Mouse (Mus musculus) lung, embryonic 15.5 days (tissue): ENCODE data around the gene Trabd2b. TPM values are rescaled to one million over a fixed set of nuclear protein-coding genes. Genes with fewer than 3 reads are reported as not detected.

Source experiments
- ATAC-seq: fragments of 200-750 bp; cut with Nextera tagmentation; 2 replicates; pipeline ENCODE4 v1.8.0; 2017; ENCODE audit warnings: moderate number of reproducible peaks, borderline replicate concordance; ENCODE audit not compliant: low FRiP score, low TSS enrichment; ENCODE audit errors: extremely low read depth
- H3K27ac ChIP-seq: fragments of 300-500 bp; sonication (generic); 2 replicates; pipeline ENCODE4 v1.5.1; 2015; ENCODE audit warnings: moderate library complexity, mild to moderate bottlenecking, inconsistent platforms
- H3K27me3 ChIP-seq: fragments of 300-500 bp; sonication (generic); 2 replicates; pipeline ENCODE4 v1.6.1; 2015; ENCODE audit warnings: inconsistent platforms
- H3K36me3 ChIP-seq: fragments of 300-500 bp; sonication (generic); 2 replicates; pipeline ENCODE4 v1.6.1; 2015; ENCODE audit warnings: inconsistent platforms
- H3K4me1 ChIP-seq: fragments of 300-500 bp; sonication (generic); 2 replicates; pipeline ENCODE4 v1.6.1; 2015; ENCODE audit warnings: inconsistent platforms
- H3K4me2 ChIP-seq: fragments of 300-500 bp; sonication (generic); 2 replicates; pipeline ENCODE4 v1.6.1; 2015; ENCODE audit warnings: inconsistent platforms, mild to moderate bottlenecking, moderate library complexity
- H3K4me3 ChIP-seq: fragments of 300-500 bp; sonication (generic); 2 replicates; pipeline ENCODE4 v1.5.1; 2015; ENCODE audit warnings: mild to moderate bottlenecking, inconsistent platforms
- H3K9ac ChIP-seq: fragments of 300-500 bp; sonication (generic); 2 replicates; pipeline ENCODE4 v1.6.1; 2015; ENCODE audit warnings: inconsistent platforms
- H3K9me3 ChIP-seq: fragments of 300-500 bp; sonication (generic); 2 replicates; pipeline ENCODE4 v1.6.1; 2016; ENCODE audit warnings: inconsistent platforms
- WGBS: fragments of 180-500 bp; shearing (Covaris S2); methylation state at CpG from one replicate; pipeline ENCODE4 v1.1.7; 2015; 5-methylcytosine and 5-hydroxymethylcytosine counted together
- polyA plus RNA-seq: library from polyadenylated mRNA; unstranded; fragments of >200 nt; fragmentation: Nextera tagmentation; extraction: Ambion mirVana; gene quantifications from 2 replicates; pipeline ENCODE4 v1.2.1, GENCODE M21; 2015

The Trabd2b gene
- polyA plus RNA-seq, 1 experiment from 2014 or later: 5.1 TPM

GRCm38 (mm10) chr4:114549487-114549886 lies 143.0 kb downstream of the Trabd2b start:
- Histone ChIP-seq H3K4me2 (no peak overlapping the region), H3K4me3 (no peak overlapping the region), H3K9me3 (no peaks in the 10 kb centered on the region), H3K4me1 (peaks cover 6% of the 10 kb centered on the region; the same call in 1 of the 2 replicates), H3K36me3 (no peaks in the 10 kb centered on the region), H3K27me3 (no peaks in the 10 kb centered on the region), H3K27ac (no peak overlapping the region), H3K9ac (no peak overlapping the region)
- no peak for ATAC-seq
- 86% methylated on average over 3 of the region's 3 CpGs for WGBS

GRCm38 (mm10) chr4:114550471-114551156 lies 144.1 kb downstream of the Trabd2b start:
- Histone ChIP-seq H3K27ac (no peak overlapping the region), H3K4me1 (peaks cover 6% of the 10 kb centered on the region; the same call in 1 of the 2 replicates), H3K9me3 (no peaks in the 10 kb centered on the region), H3K36me3 (no peaks in the 10 kb centered on the region), H3K9ac (no peak overlapping the region), H3K4me2 (no peak overlapping the region), H3K4me3 (no peak overlapping the region), H3K27me3 (no peaks in the 10 kb centered on the region)
- ATAC-seq: no peak
- 51% methylated on average over 11 of the region's 11 CpGs for WGBS

- no peaks in the 10 kb centered on the region for H3K9me3 ChIP-seq
- no peaks in the 10 kb centered on the region for H3K27me3 ChIP-seq
- H3K36me3 ChIP-seq: no peaks in the 10 kb centered on the region
- peaks cover 9% of the 10 kb centered on the region; the same call in 1 of the 2 replicates for H3K4me1 ChIP-seq
- H3K9ac ChIP-seq: no peak overlapping the region
- H3K4me3 ChIP-seq: no peak overlapping the region
- ATAC-seq: no peak
- 71% methylated on average over 5 of the region's 5 CpGs for WGBS
- H3K27ac ChIP-seq: no peak overlapping the region
- no peak overlapping the region for H3K4me2 ChIP-seq
Observed at GRCm38 (mm10) chr4:114556880-114557279, 150.4 kb downstream of the Trabd2b start.

- no peak overlapping the region for H3K4me2 ChIP-seq
- H3K9ac ChIP-seq: no peak overlapping the region
- H3K36me3 ChIP-seq: no peaks in the 10 kb centered on the region
- ATAC-seq: no peak
- no peaks in the 10 kb centered on the region for H3K27me3 ChIP-seq
- WGBS: 51% methylated on average over 6 of the region's 6 CpGs
- H3K27ac ChIP-seq: no peak overlapping the region
- no peaks in the 10 kb centered on the region for H3K9me3 ChIP-seq
- no peak overlapping the region for H3K4me3 ChIP-seq
- peaks cover 9% of the 10 kb centered on the region; the same call in 1 of the 2 replicates for H3K4me1 ChIP-seq
Observed at GRCm38 (mm10) chr4:114557731-114558130, 151.2 kb downstream of the Trabd2b start.

- H3K9ac ChIP-seq: no peak overlapping the region
- WGBS: 30% methylated on average over 3 of the region's 3 CpGs
- peaks cover 9% of the 10 kb centered on the region; the same call in 1 of the 2 replicates for H3K4me1 ChIP-seq
Observed at GRCm38 (mm10) chr4:114558487-114558886, 152.0 kb downstream of the Trabd2b start.

GRCm38 (mm10) chr4:114560638-114561216 lies 154.2 kb downstream of the Trabd2b start:
- ATAC-seq: no peak
- Histone ChIP-seq H3K27ac (no peak overlapping the region), H3K4me1 (peaks cover 9% of the 10 kb centered on the region; the same call in 1 of the 2 replicates)

More at GRCm38 (mm10) chr4:114558487-114558886, 152.0 kb downstream of the Trabd2b start:
- Histone ChIP-seq H3K27me3 (no peaks in the 10 kb centered on the region), H3K27ac (no peak overlapping the region), H3K4me2 (no peak overlapping the region), H3K9me3 (no peaks in the 10 kb centered on the region), H3K4me3 (no peak overlapping the region), H3K36me3 (no peaks in the 10 kb centered on the region)
- ATAC-seq: peak; percentile 44; the same call in 1 of the 2 replicates

GRCm38 (mm10) chr4:114564131-114564695 lies 157.7 kb downstream of the Trabd2b start:
- 33% methylated on average over 5 of the region's 5 CpGs for WGBS
- no peaks in the 10 kb centered on the region for H3K27me3 ChIP-seq
- H3K4me3 ChIP-seq: no peak overlapping the region

More at GRCm38 (mm10) chr4:114560638-114561216, 154.2 kb downstream of the Trabd2b start:
- Histone ChIP-seq H3K36me3 (no peaks in the 10 kb centered on the region), H3K9me3 (no peaks in the 10 kb centered on the region), H3K4me2 (no peak overlapping the region), H3K4me3 (no peak overlapping the region), H3K27me3 (no peaks in the 10 kb centered on the region), H3K9ac (no peak overlapping the region)
- WGBS: 68% methylated on average over 17 of the region's 17 CpGs

GRCm38 (mm10) chr4:114567594-114567993 lies 161.1 kb downstream of the Trabd2b start:
- 49% methylated on average over 6 of the region's 6 CpGs for WGBS
- Histone ChIP-seq H3K36me3 (no peaks in the 10 kb centered on the region), H3K9ac (no peak overlapping the region), H3K27me3 (no peaks in the 10 kb centered on the region), H3K4me3 (no peak overlapping the region), H3K27ac (no peak overlapping the region), H3K9me3 (no peaks in the 10 kb centered on the region), H3K4me2 (no peak overlapping the region), H3K4me1 (no peaks in the 10 kb centered on the region)
- no peak for ATAC-seq

More at GRCm38 (mm10) chr4:114564131-114564695, 157.7 kb downstream of the Trabd2b start:
- Histone ChIP-seq H3K9me3 (no peaks in the 10 kb centered on the region), H3K4me1 (no peaks in the 10 kb centered on the region), H3K9ac (no peak overlapping the region), H3K36me3 (no peaks in the 10 kb centered on the region), H3K4me2 (no peak overlapping the region), H3K27ac (no peak overlapping the region)
- ATAC-seq: no peak

GRCm38 (mm10) chr4:114568081-114568605 lies 161.6 kb downstream of the Trabd2b start:
- H3K27me3 ChIP-seq: no peaks in the 10 kb centered on the region
- H3K36me3 ChIP-seq: no peaks in the 10 kb centered on the region
- no peaks in the 10 kb centered on the region for H3K9me3 ChIP-seq
- H3K4me1 ChIP-seq: no peaks in the 10 kb centered on the region
- H3K4me3 ChIP-seq: no peak overlapping the region
- no peak overlapping the region for H3K9ac ChIP-seq
- no peak overlapping the region for H3K27ac ChIP-seq
- ATAC-seq: no peak
- WGBS: 82% methylated on average over 1 of the region's 1 CpGs
- H3K4me2 ChIP-seq: no peak overlapping the region

- WGBS: 29% methylated on average over 12 of the region's 12 CpGs
- no peaks in the 10 kb centered on the region for H3K36me3 ChIP-seq
- H3K4me2 ChIP-seq: no peak overlapping the region
- no peak overlapping the region for H3K27ac ChIP-seq
- peak; percentile 35; the same call in 1 of the 2 replicates for ATAC-seq
- no peak overlapping the region for H3K4me3 ChIP-seq
- H3K9ac ChIP-seq: no peak overlapping the region
- no peaks in the 10 kb centered on the region for H3K27me3 ChIP-seq
- H3K9me3 ChIP-seq: no peaks in the 10 kb centered on the region
- peaks cover 14% of the 10 kb centered on the region for H3K4me1 ChIP-seq
Observed at GRCm38 (mm10) chr4:114578153-114578950, 171.8 kb downstream of the Trabd2b start.

- no peak overlapping the region for H3K4me3 ChIP-seq
- WGBS: 42% methylated on average over 2 of the region's 2 CpGs
- H3K27ac ChIP-seq: no peak overlapping the region
- no peaks in the 10 kb centered on the region for H3K9me3 ChIP-seq
- H3K9ac ChIP-seq: no peak overlapping the region
- no peaks in the 10 kb centered on the region for H3K27me3 ChIP-seq
- peak; percentile 52; the same call in 1 of the 2 replicates for ATAC-seq
- peaks cover 10% of the 10 kb centered on the region for H3K4me1 ChIP-seq
- H3K4me2 ChIP-seq: no peak overlapping the region
- H3K36me3 ChIP-seq: no peaks in the 10 kb centered on the region
Observed at GRCm38 (mm10) chr4:114583546-114584144, 177.1 kb downstream of the Trabd2b start.
